Mouse (Mus musculus): ENCODE data around the gene Gbp2b. TPM values are rescaled to one million over a fixed set of nuclear protein-coding genes. Genes with fewer than 3 reads are reported as not detected.
A peak's percentile ranks its signal among the peaks of the same experiment; 100 is the strongest.

Gene Gbp2b
- total RNA-seq (2021) (under 1 TPM; 0.16 to 0.18 TPM), polyA plus RNA-seq (2012; rRNA removed) (0.04 TPM in 1 of 2 replicates, not detected in the other)
- long read RNA-seq, result 0 reads

- no peak for TF ChIP-seq POLR2A (IDR thresholded peaks at IDR 0.05; ENCODE audit: insufficient read depth, low read depth, low read length)
- TF ChIP-seq CTCF (IDR thresholded peaks at IDR 0.05), result no peak
- TF ChIP-seq EP300 (IDR thresholded peaks at IDR 0.05; ENCODE audit: insufficient read depth, low read depth, low read length), result no peak
- Histone ChIP-seq H3K4me3 (no peak within 1 kb of the TSS), H3K27me3 (ENCODE audit: control insufficient read depth, insufficient read depth, low read length) (no peaks in the 10 kb centered on the region), H3K79me2 (replicated peaks; ENCODE audit: control insufficient read depth, insufficient read depth, low read length) (no peaks in the 10 kb centered on the region), H3K36me3 (ENCODE audit: control insufficient read depth, insufficient read depth, low read length) (no peaks in the 10 kb centered on the region), H3K27ac (no peak within 1 kb of the TSS), H3K9ac (ENCODE audit: low read depth, low read length) (no peak within 1 kb of the TSS), H3K4me1 (ENCODE audit: control insufficient read depth, insufficient read depth, low read length) (no peaks in the 10 kb centered on the region)
- no peak for DNase-seq
- 79% methylated on average over 1 of the region's 1 CpGs for WGBS
- intact Hi-C loops (cut with DNase I), result no loop called here
Measured at GRCm38 (mm10) chr3:142594547-142594946, at the start of gene Gbp2b. Gbp2b (plus strand) TSS chr3:142594847.

DNA sequence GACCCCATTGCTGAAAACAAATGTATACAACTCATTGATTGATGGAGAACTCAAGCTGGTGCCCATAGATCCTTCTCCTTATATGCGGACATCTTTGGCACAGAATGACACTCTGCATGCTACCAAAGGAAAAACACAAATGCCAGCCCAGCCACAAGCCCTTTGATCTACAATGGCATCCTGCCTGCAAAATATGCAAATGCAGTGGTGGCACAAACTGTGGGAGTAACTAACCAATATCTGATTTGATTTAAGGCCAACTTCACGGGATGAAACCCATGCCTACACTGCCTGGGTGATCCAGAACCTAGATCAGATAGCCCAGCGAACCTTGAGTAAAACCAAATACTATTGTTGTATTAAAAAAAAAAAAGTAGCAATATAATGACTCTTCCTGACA, 48.0 kb upstream of the Gbp2b start:
- 65% methylated on average over 3 of the region's 3 CpGs for WGBS

DNA sequence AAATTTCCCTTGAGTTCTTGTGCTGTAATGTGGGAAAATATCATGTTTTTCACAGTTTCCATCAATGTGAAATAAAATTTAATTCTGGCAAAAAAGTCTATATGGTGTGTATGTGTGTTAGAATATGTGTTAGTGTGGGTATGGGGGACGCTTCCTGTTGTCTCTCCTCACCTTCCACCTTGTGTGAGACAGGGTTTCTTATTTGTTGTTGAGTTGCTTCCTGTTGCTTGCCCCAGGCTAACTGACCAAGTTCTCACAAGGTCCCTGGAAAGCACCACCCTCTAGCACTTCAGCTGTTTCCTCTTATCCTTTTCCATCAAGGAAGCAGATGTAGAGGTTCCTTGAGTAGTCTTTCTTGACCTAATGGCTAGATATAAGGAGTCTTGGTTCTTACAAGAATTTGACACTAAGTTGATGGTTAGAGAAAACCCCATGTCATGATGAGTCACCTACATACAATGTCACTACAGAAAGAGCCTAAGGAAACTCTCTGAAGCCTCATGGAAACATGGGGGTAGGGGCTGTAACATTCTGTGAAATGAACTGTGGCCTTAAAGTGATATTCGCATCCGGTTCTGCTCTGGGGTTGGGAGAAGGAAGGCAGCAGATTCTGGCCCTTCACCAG, 44.5 kb upstream of the Gbp2b start:
- H3K27ac ChIP-seq, result no peak overlapping the region
- H3K4me3 ChIP-seq, result no peak overlapping the region
- TF ChIP-seq EP300 (IDR thresholded peaks at IDR 0.05; ENCODE audit: insufficient read depth, low read depth, low read length), result no peak
- intact Hi-C loops (cut with DNase I), result no loop called here
- DNase-seq, result no peak
- H3K4me1 ChIP-seq (ENCODE audit: control insufficient read depth, insufficient read depth, low read length), result no peaks in the 10 kb centered on the region
- 80% methylated on average over 3 of the region's 3 CpGs for WGBS
- no peaks in the 10 kb centered on the region for H3K27me3 ChIP-seq (ENCODE audit: control insufficient read depth, insufficient read depth, low read length)
- no peak overlapping the region for H3K9ac ChIP-seq (ENCODE audit: low read depth, low read length)
- no peaks in the 10 kb centered on the region for H3K79me2 ChIP-seq (replicated peaks; ENCODE audit: control insufficient read depth, insufficient read depth, low read length)
- H3K36me3 ChIP-seq (ENCODE audit: control insufficient read depth, insufficient read depth, low read length), result no peaks in the 10 kb centered on the region; the same call in 1 of the 2 replicates

More for the DNA sequence above, 48.0 kb upstream of the Gbp2b start:
- no peak overlapping the region for H3K4me3 ChIP-seq
- H3K27ac ChIP-seq, result no peak overlapping the region
- intact Hi-C loops (cut with DNase I), result no loop called here
- no peak overlapping the region for H3K9ac ChIP-seq (ENCODE audit: low read depth, low read length)
- H3K79me2 ChIP-seq (replicated peaks; ENCODE audit: control insufficient read depth, insufficient read depth, low read length), result no peaks in the 10 kb centered on the region
- DNase-seq, result no peak
- no peak for TF ChIP-seq CTCF (IDR thresholded peaks at IDR 0.05)
- TF ChIP-seq EP300 (IDR thresholded peaks at IDR 0.05; ENCODE audit: insufficient read depth, low read depth, low read length), result no peak
- no peaks in the 10 kb centered on the region; the same call in 1 of the 2 replicates for H3K36me3 ChIP-seq (ENCODE audit: control insufficient read depth, insufficient read depth, low read length)
- no peaks in the 10 kb centered on the region for H3K4me1 ChIP-seq (ENCODE audit: control insufficient read depth, insufficient read depth, low read length)
- no peaks in the 10 kb centered on the region for H3K27me3 ChIP-seq (ENCODE audit: control insufficient read depth, insufficient read depth, low read length)

- TF ChIP-seq CTCF (IDR thresholded peaks at IDR 0.05) (no peak), POLR2A (IDR thresholded peaks at IDR 0.05; ENCODE audit: insufficient read depth, low read depth, low read length) (no peak), EP300 (IDR thresholded peaks at IDR 0.05; ENCODE audit: insufficient read depth, low read depth, low read length) (no peak)
- no peak overlapping the region for H3K4me3 ChIP-seq
- H3K79me2 ChIP-seq (replicated peaks; ENCODE audit: control insufficient read depth, insufficient read depth, low read length), result no peaks in the 10 kb centered on the region
- H3K9ac ChIP-seq (ENCODE audit: low read depth, low read length), result no peak overlapping the region
- H3K4me1 ChIP-seq (ENCODE audit: control insufficient read depth, insufficient read depth, low read length), result no peaks in the 10 kb centered on the region
- H3K27ac ChIP-seq, result no peak overlapping the region
- peaks cover 2% of the 10 kb centered on the region; the same call in 1 of the 2 replicates for H3K36me3 ChIP-seq (ENCODE audit: control insufficient read depth, insufficient read depth, low read length)
- WGBS, result 66% methylated on average over 1 of the region's 1 CpGs
- no peak for DNase-seq
- H3K27me3 ChIP-seq (ENCODE audit: control insufficient read depth, insufficient read depth, low read length), result no peaks in the 10 kb centered on the region
- intact Hi-C loops (cut with DNase I), result no loop called here
Measured at GRCm38 (mm10) chr3:142554601-142555000, 40.0 kb upstream of the Gbp2b start.

GRCm38 (mm10) chr3:142555623-142556022, 39.0 kb upstream of the Gbp2b start:
- no peak overlapping the region for H3K9ac ChIP-seq (ENCODE audit: low read depth, low read length)
- no peak overlapping the region for H3K4me3 ChIP-seq
- TF ChIP-seq EP300 (IDR thresholded peaks at IDR 0.05; ENCODE audit: insufficient read depth, low read depth, low read length) (no peak), CTCF (IDR thresholded peaks at IDR 0.05) (no peak), POLR2A (IDR thresholded peaks at IDR 0.05; ENCODE audit: insufficient read depth, low read depth, low read length) (no peak)
- intact Hi-C loops (cut with DNase I), result no loop called here
- H3K27ac ChIP-seq, result no peak overlapping the region
- H3K27me3 ChIP-seq (ENCODE audit: control insufficient read depth, insufficient read depth, low read length), result no peaks in the 10 kb centered on the region
- WGBS, result 86% methylated on average over 11 of the region's 11 CpGs
- H3K36me3 ChIP-seq (ENCODE audit: control insufficient read depth, insufficient read depth, low read length), result peaks cover 2% of the 10 kb centered on the region; the same call in 1 of the 2 replicates
- H3K4me1 ChIP-seq (ENCODE audit: control insufficient read depth, insufficient read depth, low read length), result no peaks in the 10 kb centered on the region
- no peaks in the 10 kb centered on the region for H3K79me2 ChIP-seq (replicated peaks; ENCODE audit: control insufficient read depth, insufficient read depth, low read length)
- DNase-seq, result no peak

DNA sequence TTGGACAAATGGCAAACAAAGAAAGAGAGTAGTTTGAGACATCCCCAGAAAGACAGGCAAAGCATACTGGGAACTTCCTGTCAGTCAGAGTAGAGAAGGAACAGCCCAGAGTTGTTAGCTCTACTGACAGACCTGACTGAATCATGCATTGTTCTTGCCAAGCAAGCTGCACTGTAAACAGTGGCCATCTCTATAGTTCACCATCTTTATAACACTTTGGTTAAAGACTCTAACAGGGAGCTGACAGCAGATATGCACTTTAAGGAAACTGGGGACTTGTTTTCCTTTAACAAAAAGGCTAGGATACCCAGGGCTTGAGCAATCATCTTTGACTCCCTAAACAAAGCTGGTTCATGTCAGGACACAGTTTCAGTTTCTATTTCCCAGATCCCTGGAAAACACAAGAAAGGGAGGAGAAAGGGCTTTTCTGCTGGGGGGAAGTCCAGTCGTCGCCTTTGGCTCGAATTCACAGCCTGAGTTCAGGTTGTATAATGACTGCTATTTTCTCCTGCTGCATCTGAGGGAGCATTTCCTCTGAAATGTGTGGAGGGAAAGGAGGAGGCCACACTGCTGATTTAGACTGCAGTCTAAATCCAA, 34.9 kb upstream of the Gbp2b start, which contains the start of gene Gbp3:
Gbp3 (plus strand) TSS at position 395 of the 597 bp plus-strand sequence.
- Histone ChIP-seq H3K4me1 (ENCODE audit: control insufficient read depth, insufficient read depth, low read length) (peaks cover 3% of the 10 kb centered on the region), H3K4me3 (peak within 1 kb of the TSS; percentile 61), H3K9ac (ENCODE audit: low read depth, low read length) (peak within 1 kb of the TSS; percentile 59), H3K36me3 (ENCODE audit: control insufficient read depth, insufficient read depth, low read length) (peaks cover 4% of the 10 kb centered on the region), H3K79me2 (replicated peaks; ENCODE audit: control insufficient read depth, insufficient read depth, low read length) (no peaks in the 10 kb centered on the region), H3K27ac (peak within 1 kb of the TSS; percentile 81), H3K27me3 (ENCODE audit: control insufficient read depth, insufficient read depth, low read length) (no peaks in the 10 kb centered on the region)
- TF ChIP-seq EP300 (IDR thresholded peaks at IDR 0.05; ENCODE audit: insufficient read depth, low read depth, low read length) (0 out of 2 replicates have a peak, but pooled peaks have one; percentile 42), POLR2A (IDR thresholded peaks at IDR 0.05; ENCODE audit: insufficient read depth, low read depth, low read length) (peak; percentile 15; the same call in 1 of the 2 replicates), CTCF (IDR thresholded peaks at IDR 0.05) (no peak)
- DNase-seq, result peak; percentile 62 to 73
- intact Hi-C loops (cut with DNase I), result loop anchor here (1.0 to 10.0 kb wide), 5 partner anchors 29 to 165 kb away; partner anchors contain the start of genes Gbp2, Gbp5, Gbp7 and Pdlim5
- 15% methylated on average over 3 of the region's 3 CpGs for WGBS
